Mouse (Mus musculus): ENCODE measurements around the gene Celf1. TPM values are rescaled to one million over a fixed set of nuclear protein-coding genes. Genes with fewer than 3 reads are reported as not detected.

Gene Celf1
- total RNA-seq, 1 experiment = 73.0 TPM

DNA sequence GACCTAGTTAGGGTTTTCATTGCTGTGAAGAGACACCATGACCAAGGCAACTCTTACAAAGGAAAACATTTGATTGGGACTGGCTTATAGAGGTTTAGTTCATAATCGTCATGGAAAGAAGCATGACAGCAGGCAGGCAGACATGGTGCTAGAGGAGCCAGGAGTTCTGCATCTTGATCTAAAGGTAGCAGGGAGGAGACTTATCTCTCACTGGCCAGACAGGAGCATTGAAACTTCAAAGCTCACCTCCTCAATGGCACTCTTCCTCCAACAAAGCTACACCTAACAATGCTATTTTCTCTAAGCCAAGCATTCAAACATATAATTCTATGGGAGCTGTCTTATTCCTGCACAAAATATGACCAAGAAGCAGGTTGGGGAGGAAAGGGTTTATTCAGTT is 86.3 kb downstream of the Celf1 start:
- no peak overlapping the region for H3K9ac ChIP-seq (ENCODE audit: insufficient read depth, low read depth, low read length, poor library complexity, severe bottlenecking)
- H3K27ac ChIP-seq (ENCODE audit: insufficient read depth, low read depth, low read length, poor library complexity, severe bottlenecking) = no peak overlapping the region
- peaks cover 3 to 4% of the 10 kb centered on the region in 2 experiments; a peak in 3 of 4 replicates for H3K4me1 ChIP-seq (ENCODE audit: control insufficient read depth in 2 of 2, insufficient read depth in 2 of 2, low read length in 2 of 2, poor library complexity in 1 of 2)
- in situ Hi-C loops (cut with MboI; ENCODE audit: low sequenced_read_pairs in 2 of 2, unreplicated experiment in 2 of 2) = no loop called here
- no peak for DNase-seq (ENCODE audit: low read depth, low spot score)
- no peaks in the 10 kb centered on the region for H3K9me3 ChIP-seq (ENCODE audit: control insufficient read depth, insufficient read depth, low read depth, low read length)
- H3K4me3 ChIP-seq (ENCODE audit: insufficient read depth in 1 of 2, low read depth in 1 of 2, low read length in 2 of 2, poor library complexity in 1 of 2, severe bottlenecking in 1 of 2) = no peak overlapping the region
- H3K36me3 ChIP-seq (ENCODE audit: control insufficient read depth, insufficient read depth, low read length, poor library complexity, severe bottlenecking) = no peaks in the 10 kb centered on the region
- TF ChIP-seq ZC3H11A (IDR thresholded peaks at IDR 0.05; ENCODE audit: borderline replicate concordance, low read depth, low read length) (no peak), CHD2 (IDR thresholded peaks at IDR 0.05; ENCODE audit: low read depth, low read length) (no peak), HCFC1 (IDR thresholded peaks at IDR 0.05; ENCODE audit: borderline replicate concordance, insufficient read depth, low read length) (no peak), MAFK (IDR thresholded peaks at IDR 0.05; ENCODE audit: insufficient read depth, low read depth, low read length) (no peak), ZNF384 (IDR thresholded peaks at IDR 0.05; ENCODE audit: low read depth, low read length) (no peak)

DNA sequence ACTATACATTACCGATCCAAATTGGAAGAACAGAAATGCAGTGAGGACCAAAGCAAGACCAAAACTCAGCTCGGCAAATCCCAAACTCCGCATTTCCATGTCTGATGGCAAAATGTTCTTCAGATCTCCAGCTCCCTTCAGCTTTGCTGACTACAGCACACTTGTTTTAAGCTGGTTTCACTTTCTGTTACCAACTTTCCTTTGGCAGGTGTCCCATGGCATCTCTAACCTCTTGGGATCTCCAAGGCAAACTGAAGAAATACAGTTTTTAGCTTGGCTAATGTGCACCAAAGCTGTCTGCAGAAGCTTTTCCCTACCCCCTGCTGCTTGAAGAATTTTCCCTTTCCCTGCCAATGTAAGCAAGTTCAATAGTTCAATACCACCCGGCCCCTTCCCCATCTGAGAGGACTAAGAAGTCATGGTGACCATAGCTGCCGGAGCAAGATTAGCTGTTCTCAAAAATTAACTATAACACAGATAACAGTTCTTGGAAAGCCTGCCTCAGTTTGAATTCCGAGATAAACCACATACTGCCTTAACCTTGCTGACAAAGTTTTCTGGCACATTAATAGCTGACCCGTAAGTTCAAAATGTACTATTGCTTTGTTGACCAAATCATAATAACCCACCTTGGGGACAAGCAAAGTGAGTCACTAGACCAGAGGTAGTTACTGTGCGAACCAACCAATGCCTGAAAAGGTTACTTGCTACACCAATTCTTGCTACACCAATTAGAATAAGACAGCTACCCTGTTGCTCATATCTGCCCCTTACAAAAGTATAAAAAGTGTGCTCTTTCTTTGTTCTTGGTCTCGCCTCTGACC is 87.4 kb downstream of the Celf1 start:
- no peak overlapping the region for H3K4me3 ChIP-seq (ENCODE audit: insufficient read depth in 1 of 2, low read depth in 1 of 2, low read length in 2 of 2, poor library complexity in 1 of 2, severe bottlenecking in 1 of 2)
- DNase-seq (ENCODE audit: low read depth, low spot score) = no peak
- H3K4me1 ChIP-seq (ENCODE audit: control insufficient read depth in 2 of 2, insufficient read depth in 2 of 2, low read length in 2 of 2, poor library complexity in 1 of 2) = peaks cover 3 to 4% of the 10 kb centered on the region in 2 experiments; a peak in 3 of 4 replicates
- H3K9ac ChIP-seq (ENCODE audit: insufficient read depth, low read depth, low read length, poor library complexity, severe bottlenecking) = no peak overlapping the region
- no peak overlapping the region for H3K27ac ChIP-seq (ENCODE audit: insufficient read depth, low read depth, low read length, poor library complexity, severe bottlenecking)
- no peak for TF ChIP-seq CHD2 (IDR thresholded peaks at IDR 0.05; ENCODE audit: low read depth, low read length)
- no peak for TF ChIP-seq MAFK (IDR thresholded peaks at IDR 0.05; ENCODE audit: insufficient read depth, low read depth, low read length)
- TF ChIP-seq HCFC1 (IDR thresholded peaks at IDR 0.05; ENCODE audit: borderline replicate concordance, insufficient read depth, low read length) = no peak
- TF ChIP-seq ZC3H11A (IDR thresholded peaks at IDR 0.05; ENCODE audit: borderline replicate concordance, low read depth, low read length) = no peak
- TF ChIP-seq ZNF384 (IDR thresholded peaks at IDR 0.05; ENCODE audit: low read depth, low read length) = no peak
- H3K9me3 ChIP-seq (ENCODE audit: control insufficient read depth, insufficient read depth, low read depth, low read length) = no peaks in the 10 kb centered on the region
- in situ Hi-C loops (cut with MboI; ENCODE audit: low sequenced_read_pairs in 2 of 2, unreplicated experiment in 2 of 2) = no loop called here
- no peaks in the 10 kb centered on the region for H3K36me3 ChIP-seq (ENCODE audit: control insufficient read depth, insufficient read depth, low read length, poor library complexity, severe bottlenecking)

DNA sequence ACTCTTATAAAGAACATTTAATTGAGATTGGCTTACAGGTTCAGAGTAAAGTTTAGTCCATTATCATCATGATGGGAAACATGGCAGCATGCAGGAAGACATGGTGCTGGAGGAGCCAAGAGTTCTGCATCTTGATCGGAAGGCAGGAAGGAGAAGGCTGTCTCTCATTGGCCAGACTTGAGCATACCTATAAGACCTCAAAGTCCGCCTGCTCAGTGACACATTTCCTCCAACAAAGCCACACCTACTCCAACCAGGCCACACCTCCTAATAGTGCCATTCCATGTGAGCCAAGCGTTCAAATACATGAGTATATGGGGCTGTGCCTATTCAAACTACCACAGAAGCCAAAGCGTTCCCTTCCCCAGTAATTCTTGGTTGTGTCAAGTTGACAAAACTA is 91.0 kb downstream of the Celf1 start:
- Histone ChIP-seq H3K4me3 (ENCODE audit: insufficient read depth in 1 of 2, low read depth in 1 of 2, low read length in 2 of 2, poor library complexity in 1 of 2, severe bottlenecking in 1 of 2) (peak overlapping the region; percentile 41 to 44), H3K27ac (ENCODE audit: insufficient read depth, low read depth, low read length, poor library complexity, severe bottlenecking) (no peak overlapping the region), H3K9me3 (ENCODE audit: control insufficient read depth, insufficient read depth, low read depth, low read length) (no peaks in the 10 kb centered on the region), H3K36me3 (ENCODE audit: control insufficient read depth, insufficient read depth, low read length, poor library complexity, severe bottlenecking) (no peaks in the 10 kb centered on the region), H3K9ac (ENCODE audit: insufficient read depth, low read depth, low read length, poor library complexity, severe bottlenecking) (0 out of 2 replicates have a peak overlapping the region, but pooled peaks have one; percentile 44), H3K4me1 (ENCODE audit: control insufficient read depth in 2 of 2, insufficient read depth in 2 of 2, low read length in 2 of 2, poor library complexity in 1 of 2) (no peaks in the 10 kb centered on the region; a peak in 1 of 4 replicates)
- in situ Hi-C loops (cut with MboI; ENCODE audit: low sequenced_read_pairs in 2 of 2, unreplicated experiment in 2 of 2) = no loop called here
- no peak for DNase-seq (ENCODE audit: low read depth, low spot score)
- no peak for TF ChIP-seq ZC3H11A (IDR thresholded peaks at IDR 0.05; ENCODE audit: borderline replicate concordance, low read depth, low read length)
- TF ChIP-seq MAFK (IDR thresholded peaks at IDR 0.05; ENCODE audit: insufficient read depth, low read depth, low read length) = no peak
- no peak for TF ChIP-seq HCFC1 (IDR thresholded peaks at IDR 0.05; ENCODE audit: borderline replicate concordance, insufficient read depth, low read length)

DNA sequence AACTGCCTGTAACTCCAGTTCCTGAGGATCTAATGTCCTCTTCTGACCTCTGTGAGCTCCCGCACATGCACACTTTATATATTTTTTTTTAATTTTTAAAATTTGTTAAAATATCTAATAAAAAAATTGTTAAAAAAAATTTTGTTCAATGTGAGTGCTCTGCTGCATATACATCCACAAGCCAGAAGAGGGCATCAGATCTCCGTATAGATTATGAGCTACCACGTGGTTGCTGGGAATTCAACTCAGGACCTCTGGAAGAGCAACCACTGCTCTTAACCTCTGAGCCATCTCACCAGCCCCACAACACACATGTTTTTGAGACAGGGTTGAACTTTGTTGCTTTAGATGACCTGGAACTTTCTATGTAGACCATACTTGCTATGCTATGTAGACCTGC is 92.8 kb downstream of the Celf1 start:
- Histone ChIP-seq H3K9ac (ENCODE audit: insufficient read depth, low read depth, low read length, poor library complexity, severe bottlenecking) (peak overlapping the region; percentile 40; the same call in 1 of the 2 replicates), H3K9me3 (ENCODE audit: control insufficient read depth, insufficient read depth, low read depth, low read length) (no peaks in the 10 kb centered on the region)

More for the DNA sequence above, 92.8 kb downstream of the Celf1 start:
- Histone ChIP-seq H3K27ac (ENCODE audit: insufficient read depth, low read depth, low read length, poor library complexity, severe bottlenecking) (no peak overlapping the region), H3K4me1 (ENCODE audit: control insufficient read depth in 2 of 2, insufficient read depth in 2 of 2, low read length in 2 of 2, poor library complexity in 1 of 2) (no peaks in the 10 kb centered on the region; a peak in 1 of 4 replicates), H3K36me3 (ENCODE audit: control insufficient read depth, insufficient read depth, low read length, poor library complexity, severe bottlenecking) (no peaks in the 10 kb centered on the region), H3K4me3 (ENCODE audit: insufficient read depth in 1 of 2, low read depth in 1 of 2, low read length in 2 of 2, poor library complexity in 1 of 2, severe bottlenecking in 1 of 2) (no peak overlapping the region)
- in situ Hi-C loops (cut with MboI; ENCODE audit: low sequenced_read_pairs in 2 of 2, unreplicated experiment in 2 of 2) = no loop called here
- TF ChIP-seq ZC3H11A (IDR thresholded peaks at IDR 0.05; ENCODE audit: borderline replicate concordance, low read depth, low read length) (no peak), HCFC1 (IDR thresholded peaks at IDR 0.05; ENCODE audit: borderline replicate concordance, insufficient read depth, low read length) (no peak), ZNF384 (IDR thresholded peaks at IDR 0.05; ENCODE audit: low read depth, low read length) (no peak), CHD2 (IDR thresholded peaks at IDR 0.05; ENCODE audit: low read depth, low read length) (no peak), MAFK (IDR thresholded peaks at IDR 0.05; ENCODE audit: insufficient read depth, low read depth, low read length) (no peak)
- no peak for DNase-seq (ENCODE audit: low read depth, low spot score)

Measured in ES-E14 (cell line).